Mouse (Mus musculus) embryo, embryonic 10 days (tissue): ENCODE measurements around the gene Polr1e.
"Not testable (repeated sequence)": the region's sequence is repeated elsewhere in the genome, so short reads cannot be mapped to it uniquely, and the experiment has no call there.

Experiments
- DNase-seq: peaks from one replicate; pipeline ENCODE4 v3.0.0-alpha.2; 2015; ENCODE audit warnings: low spot score

The Polr1e gene

DNA sequence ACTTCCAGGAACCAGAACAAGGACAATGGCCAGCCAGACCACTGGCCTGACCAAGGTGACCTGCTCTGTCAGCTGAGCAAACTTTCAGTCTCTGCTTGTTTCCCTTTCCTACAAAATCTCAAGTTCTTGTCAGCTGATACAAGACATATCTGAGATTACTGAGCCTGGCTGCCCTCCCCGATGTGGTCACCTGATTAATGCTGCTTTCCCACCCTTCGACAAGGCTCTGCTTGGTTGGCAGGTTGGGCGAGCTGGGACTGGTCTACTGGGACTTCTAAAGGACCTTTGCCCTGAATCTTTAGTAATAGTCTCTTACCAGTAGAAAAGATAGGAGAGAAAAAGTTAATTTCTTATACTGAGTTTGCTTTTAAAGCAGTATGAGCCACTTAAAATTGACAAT lies 12.9 kb upstream of the Polr1e start:
- DNase-seq: no peak

DNA sequence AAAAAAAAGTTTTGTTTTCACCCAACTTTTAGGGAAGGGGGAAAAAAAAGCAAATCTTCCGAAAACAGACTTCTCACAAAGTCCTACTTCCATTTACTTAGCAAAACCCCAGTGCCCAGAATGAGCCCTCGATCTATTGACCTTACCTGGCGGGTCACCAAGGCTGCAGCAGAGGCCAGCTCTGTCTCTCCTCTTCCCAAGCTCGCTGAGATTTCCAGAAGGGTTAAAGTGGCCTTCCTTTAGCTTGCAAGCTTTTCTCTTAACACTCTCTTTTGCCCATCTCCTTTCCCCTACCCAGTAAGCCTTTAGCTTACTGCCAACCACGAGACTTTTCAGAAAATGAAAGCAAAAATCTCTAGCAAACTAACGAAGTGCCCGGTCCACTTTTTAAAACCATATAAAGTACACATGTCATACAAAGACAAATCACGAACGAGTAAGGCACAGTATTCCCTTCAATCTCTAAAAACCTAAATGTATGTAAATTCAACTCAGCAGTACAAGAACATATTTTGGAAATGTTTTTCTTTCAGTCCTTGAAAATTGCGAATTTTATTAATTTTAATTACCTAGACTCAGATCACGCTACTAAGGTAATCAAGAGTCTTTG lies 7.5 kb upstream of the Polr1e start:
- peak; percentile 40 for DNase-seq

- DNase-seq: peak; percentile 74
Measured at GRCm38 (mm10) chr4:45011581-45012104, 6.7 kb upstream of the Polr1e start.

DNA sequence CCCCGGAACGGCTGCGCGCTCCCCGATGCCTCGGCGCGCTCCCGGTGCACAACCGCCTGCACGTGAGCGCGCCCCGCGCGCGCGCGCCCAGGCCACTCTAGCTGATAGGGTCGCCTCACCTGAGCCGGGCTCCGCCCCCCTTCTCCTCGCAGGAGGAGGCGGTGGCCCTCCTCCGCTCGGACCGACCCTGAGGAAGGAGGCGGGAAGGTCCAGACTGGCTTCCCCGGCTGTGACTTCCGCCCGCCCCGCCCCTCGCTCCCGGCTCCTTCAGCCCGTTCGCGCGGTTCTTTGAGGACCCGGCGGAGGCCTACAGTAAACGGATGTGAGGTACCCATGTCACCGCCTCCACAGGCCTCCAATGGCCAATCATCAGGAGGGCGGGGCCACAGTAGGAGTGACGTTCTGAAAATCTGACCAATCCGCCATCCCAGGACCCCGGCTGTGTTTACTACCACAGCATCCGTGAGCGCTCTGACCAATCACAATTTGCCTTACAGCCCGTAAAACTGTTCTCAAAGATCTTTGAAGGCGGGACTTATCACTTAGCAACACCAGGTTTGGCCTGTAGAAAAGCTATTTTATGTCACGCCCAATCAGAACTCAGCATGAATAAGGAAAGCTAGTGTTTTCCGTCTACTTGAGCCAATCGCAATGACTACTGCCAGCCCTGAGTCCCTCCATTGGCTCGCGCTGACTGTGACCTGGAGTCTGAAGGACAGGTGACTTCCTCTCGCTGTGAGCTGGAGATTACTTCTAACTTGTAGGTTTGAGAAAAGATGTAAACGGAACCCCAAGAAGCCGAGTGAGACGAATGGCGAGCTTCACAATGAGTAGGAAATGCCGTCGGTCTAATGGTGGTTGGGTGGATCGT lies 6.0 kb upstream of the Polr1e start, which contains the start of gene Zbtb5:
Gene Zbtb5, minus strand, starts transcription at position 308 of the 871 bp plus-strand sequence.
- peak; percentile 100 for DNase-seq

GRCm38 (mm10) chr4:45013031-45013431 lies 5.4 kb upstream of the Polr1e start:
- no peak for DNase-seq

GRCm38 (mm10) chr4:45013537-45013936 lies 4.8 kb upstream of the Polr1e start:
- no peak for DNase-seq

DNA sequence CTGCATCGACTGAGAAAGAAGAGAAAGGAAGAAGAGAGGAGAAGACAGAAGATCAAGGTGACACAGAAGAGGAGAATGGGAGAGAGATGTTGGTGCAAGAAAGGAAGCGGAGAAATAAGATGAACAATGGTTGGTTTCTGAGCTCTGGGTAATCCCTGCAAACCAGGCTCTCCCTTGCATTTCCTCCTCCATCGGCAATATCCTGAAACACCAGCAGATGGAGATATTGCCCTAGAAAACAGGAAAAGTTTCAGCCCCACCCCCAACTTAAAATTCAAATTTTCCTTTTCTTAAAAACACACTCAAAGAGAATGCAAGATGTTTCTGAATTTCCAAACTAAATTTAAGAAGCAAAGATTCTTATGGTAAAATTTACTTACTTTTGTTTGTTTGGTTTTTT lies 2.8 kb upstream of the Polr1e start:
- peak; percentile 50 for DNase-seq

DNA sequence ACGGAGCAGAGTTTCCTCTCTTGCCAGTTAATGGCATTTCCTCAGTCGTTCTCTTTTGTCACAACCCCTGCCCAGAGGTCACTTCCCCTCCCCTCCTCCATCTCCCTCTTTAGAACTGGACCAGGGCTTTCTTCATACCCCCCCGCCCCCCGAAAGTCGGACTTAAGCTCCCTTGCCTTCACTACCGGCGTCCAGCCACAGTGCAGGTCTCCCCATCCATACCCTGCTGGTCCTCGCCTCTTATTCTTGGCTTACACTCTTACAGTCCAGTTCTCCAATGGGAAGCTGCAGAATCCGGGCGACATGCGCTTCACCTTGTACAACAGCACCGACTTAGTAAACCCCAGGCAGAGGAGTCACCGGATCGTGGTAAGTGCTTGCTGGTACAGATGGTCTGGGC lies 626 bp downstream of the Polr1e start:
- no peak for DNase-seq

DNA sequence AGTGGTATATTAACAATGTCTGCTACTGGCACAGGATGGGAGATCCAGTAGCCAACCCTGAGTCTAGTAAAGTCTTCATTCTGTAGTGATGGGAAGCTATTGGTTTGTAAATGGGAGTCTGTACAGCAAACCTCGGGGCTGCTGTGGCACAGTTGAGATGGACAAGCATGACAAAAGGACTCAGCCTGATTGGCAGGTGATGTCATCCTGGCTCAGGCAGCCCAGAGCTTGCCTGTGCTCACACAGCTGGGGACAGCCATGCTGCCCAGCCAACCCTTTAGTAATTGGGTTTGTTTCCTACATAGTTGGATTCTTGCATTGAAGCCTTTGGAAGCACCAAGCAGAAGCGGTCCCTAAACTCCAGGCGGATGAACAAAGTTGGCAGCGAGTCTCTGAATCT lies 8.1 kb downstream of the Polr1e start:
- DNase-seq: no peak

GRCm38 (mm10) chr4:45032586-45032985 lies 14.2 kb downstream of the Polr1e start:
- DNase-seq: no peak

DNA sequence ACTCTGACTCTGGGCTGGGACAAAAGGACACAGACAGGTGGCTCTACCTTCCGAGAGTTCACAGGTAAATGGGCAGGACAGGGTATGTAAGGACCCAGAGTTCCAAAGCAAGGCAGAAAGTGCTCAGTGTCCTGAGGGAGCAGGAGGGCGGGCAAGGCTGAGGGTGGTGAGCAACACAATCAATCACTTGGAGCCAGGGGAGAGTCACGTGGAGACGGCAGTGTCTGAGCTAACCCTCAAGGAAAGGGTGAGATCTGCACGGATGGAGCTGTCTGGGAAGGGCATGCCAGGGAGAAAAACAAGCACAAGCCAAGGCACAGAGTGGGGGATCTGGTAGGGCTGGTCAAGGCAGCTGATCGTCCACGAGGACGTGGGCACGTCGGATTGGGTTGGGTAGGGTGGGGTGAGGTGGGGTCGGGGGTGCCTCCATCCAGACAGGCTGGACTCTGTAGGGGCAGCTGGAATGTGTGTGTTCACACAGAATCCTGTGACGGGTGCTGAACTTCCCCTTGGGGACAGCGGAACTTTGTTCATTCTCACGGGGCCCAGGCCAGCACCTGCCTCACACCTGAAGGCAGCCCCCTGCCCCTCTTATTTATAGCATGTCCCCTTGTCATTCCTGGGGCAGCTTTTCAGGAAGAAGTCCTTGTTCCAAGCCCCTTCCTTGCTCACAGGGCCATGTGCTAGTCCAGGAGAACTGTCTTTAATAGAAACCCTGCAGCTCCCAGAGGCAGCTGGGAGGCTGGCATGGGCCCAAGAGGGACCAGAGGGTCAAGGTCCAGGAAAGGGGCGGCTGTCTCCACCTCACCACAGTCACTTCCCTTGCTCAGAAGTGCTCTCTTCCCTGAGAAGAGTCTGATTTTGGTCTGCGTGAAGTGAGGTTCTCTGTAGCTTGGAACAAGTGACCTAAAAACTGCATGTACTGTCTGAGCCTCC lies 16.6 kb downstream of the Polr1e start:
- DNase-seq: peak; percentile 20

DNA sequence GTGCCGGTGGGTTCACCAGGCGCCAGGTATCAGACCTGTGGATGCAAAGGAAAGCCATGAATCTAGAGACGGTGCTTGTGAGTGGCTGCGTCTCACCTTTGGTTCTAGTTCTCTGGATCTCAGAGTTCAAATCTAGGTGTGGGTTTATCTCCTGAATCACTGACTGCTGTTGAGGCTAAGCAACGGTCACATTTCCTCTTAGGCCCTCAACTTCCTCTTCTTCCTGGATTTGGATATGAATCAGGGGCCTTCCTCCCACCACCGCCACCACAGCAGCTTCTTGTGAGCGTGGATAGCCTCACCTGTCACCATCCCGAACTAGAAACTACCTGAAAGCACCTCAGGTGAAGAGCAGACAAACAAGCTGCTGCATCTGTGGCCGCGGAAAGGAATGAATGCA lies 17.7 kb downstream of the Polr1e start:
- no peak for DNase-seq

DNA sequence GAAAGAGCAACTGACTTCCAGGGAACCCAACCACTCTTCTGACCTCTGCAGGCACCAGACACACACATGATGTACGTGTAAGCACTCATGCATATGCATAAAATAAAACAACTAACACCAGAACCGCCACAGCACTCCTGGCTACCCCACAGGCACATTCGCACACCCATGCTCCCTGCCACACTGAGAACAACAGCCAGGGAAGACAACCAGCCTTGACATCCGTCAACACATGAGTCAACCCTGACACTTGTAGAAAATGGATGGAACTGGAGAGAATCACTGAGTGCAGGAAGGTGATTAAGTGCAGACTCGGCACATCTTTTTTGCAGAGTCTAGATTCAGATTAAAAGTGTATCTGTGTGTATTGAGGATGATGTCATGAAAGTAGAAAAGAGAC lies 18.2 kb downstream of the Polr1e start:
- no peak for DNase-seq

- no peak for DNase-seq
Measured at GRCm38 (mm10) chr4:45037455-45038410, 19.4 kb downstream of the Polr1e start.

DNA sequence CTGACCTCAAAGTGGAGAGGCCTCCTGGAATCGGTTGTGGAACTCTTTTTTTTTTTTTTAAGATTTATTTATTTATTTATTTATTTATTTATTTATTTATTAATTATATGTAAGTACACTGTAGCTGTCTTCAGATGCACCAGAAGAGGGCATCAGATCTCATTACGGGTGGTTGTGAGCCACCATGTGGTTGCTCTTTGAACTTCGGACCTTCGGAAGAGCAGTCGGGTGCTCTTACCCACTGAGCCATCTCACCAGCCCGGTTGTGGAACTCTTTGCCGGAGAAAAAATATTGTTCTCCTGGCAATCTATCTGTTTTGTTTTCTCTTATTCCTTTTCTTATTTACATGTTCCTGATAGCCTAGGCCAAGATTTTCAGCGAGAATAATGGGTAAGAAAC lies 20.5 kb downstream of the Polr1e start:
- not testable (repeated sequence) for DNase-seq

DNA sequence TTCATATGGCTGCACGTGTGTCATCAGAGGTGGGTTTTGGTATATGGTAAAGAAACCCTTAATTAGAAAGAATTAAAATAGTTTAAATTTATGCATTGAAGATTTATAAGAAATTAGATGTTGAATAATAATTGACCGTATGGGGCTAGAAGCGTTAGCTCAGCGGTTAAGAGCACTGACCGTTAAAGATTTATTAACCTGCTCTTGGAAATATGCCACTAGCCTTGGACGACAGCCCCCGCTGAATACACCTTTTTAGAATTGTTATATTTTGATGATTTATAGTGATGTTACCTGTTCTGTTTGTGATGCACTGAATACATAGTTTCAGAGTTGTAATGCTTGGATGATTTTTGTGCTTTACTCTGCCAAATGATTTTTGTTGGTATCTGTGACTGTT lies 21.2 kb downstream of the Polr1e start:
- DNase-seq: not testable (repeated sequence)

- DNase-seq: no peak
Measured at GRCm38 (mm10) chr4:45040795-45041194, 22.4 kb downstream of the Polr1e start.

- no peak for DNase-seq
Measured at GRCm38 (mm10) chr4:45046679-45047078, 28.3 kb downstream of the Polr1e start.

- DNase-seq: no peak
Measured at GRCm38 (mm10) chr4:45047286-45047887, 29.0 kb downstream of the Polr1e start.

GRCm38 (mm10) chr4:45047956-45048355 lies 29.6 kb downstream of the Polr1e start:
- no peak for DNase-seq

- no peak for DNase-seq
Measured at GRCm38 (mm10) chr4:45054862-45055261, 36.5 kb downstream of the Polr1e start.
